Mouse (Mus musculus) spleen, adult 18-20 months (tissue): ENCODE data around the gene Wwtr1.

ENCODE experiments used
- DNase-seq, 2 experiments: peaks; one replicate each; pipeline ENCODE4 v3.0.0; 2022; ENCODE audit warnings: mixed read lengths in 2 of 2

Wwtr1 gene

DNA sequence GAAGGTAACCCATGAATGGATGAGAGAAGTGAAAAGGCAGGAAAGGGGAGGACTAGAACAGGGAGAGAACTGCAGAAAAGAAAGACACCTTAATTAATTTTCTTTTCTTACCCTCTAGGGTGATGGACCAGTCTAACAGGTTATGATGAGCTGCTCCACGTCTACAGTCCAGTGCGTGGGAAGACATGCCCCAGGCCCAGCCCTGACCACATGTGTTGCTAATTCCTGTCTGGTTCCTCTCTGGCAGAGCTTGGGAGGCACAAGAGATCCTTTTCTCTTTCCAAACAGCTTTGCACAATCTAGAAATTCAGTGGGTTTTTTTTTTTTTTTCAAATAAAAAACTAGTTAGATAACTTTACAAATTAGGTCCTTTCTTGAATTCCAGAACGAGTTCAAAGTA lies 134.8 kb downstream of the Wwtr1 start:
- no peak for DNase-seq

DNA sequence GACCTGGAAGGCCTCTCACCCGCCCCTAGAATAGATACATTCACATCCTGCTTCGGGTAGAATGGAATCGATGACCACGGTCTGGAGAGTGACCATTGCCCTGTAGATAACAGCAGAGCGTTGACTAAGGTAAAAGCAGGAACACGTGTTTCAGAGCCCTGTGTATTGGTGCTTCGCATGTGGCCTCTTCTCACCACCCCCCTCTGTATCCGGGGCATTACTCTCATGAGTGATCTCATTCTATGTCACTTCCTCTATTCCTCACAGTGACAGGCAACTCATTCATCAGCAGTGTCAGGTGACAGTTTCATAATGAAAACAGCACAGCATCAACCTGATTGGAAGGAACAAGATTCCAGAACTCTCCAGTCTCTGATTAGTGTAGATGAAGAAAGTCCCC lies 140.3 kb downstream of the Wwtr1 start:
- no peak for DNase-seq

DNA sequence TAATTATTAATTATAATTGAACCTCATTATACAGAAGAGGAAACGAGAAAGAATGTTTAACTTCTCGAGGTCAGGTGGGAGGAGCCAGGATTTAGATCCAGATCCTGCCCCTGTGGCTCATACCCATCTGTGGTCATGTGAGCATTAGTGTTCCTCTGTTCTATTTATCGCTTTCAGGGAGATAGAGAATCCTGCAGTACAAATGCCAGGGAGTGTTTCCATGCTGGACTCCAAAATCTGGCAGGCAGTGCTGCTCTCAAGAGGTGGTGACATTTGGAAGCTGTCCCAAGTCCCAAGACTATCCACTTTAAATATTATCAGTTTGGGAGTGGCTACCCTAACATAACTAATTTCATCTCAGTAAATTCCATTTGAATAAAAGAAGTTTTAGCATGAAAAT lies 144.0 kb downstream of the Wwtr1 start:
- no peak for DNase-seq

DNA sequence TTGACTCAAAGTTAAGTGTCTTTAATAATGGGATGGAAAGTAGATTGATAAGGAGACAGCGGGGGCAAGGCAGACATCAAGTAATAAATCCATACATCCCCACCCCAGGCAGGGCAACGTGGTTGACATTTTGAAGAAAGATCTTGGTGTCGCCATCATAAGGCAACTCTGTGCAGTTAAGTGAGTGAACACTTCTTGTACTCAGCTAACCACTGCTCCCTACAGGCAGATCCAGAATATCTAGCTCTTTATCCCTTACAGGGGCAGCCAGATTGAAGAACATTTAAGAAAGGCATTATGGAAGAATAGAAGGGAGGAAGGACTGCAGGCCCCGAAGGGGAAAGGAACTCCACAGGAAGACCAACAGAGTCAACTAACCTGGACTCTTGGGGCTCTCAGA lies 146.2 kb downstream of the Wwtr1 start:
- no peak for DNase-seq

DNA sequence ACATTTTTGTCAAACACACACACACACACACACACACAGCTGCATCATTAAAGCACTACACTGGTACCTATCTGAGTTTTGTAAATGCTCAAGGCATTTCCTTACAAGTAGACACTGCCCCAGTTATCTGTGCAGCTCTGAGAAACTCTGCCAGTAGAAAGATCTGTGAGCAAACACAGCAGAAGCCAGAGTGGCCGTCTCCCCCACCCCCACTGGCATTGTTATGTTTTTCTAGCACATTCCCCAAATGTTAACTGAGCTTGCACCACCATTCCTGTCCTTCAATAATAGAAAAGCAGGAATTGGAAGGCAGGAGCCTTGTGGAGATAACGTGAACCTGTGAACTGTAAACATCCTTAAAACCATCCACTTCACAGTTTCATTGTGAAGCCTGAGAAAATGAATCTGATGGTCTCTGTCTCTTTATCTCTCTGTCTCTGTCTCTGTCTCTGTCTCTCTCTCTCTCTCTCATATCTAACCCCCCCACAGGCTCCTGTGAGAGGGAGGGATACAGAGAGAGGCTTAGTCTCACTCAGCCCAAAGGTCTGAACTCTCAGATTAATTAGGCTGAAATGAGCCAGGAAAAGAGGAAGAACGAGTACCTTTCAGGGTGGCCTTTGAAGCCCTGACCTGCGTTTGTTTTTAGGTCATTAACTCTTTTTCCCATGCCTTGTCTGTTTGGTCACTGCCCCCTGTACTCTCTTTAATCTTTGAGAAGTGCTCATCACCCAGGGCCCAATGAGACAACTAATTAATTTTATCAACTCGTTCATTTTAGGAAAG lies 146.8 kb downstream of the Wwtr1 start:
- DNase-seq, result no peak

DNA sequence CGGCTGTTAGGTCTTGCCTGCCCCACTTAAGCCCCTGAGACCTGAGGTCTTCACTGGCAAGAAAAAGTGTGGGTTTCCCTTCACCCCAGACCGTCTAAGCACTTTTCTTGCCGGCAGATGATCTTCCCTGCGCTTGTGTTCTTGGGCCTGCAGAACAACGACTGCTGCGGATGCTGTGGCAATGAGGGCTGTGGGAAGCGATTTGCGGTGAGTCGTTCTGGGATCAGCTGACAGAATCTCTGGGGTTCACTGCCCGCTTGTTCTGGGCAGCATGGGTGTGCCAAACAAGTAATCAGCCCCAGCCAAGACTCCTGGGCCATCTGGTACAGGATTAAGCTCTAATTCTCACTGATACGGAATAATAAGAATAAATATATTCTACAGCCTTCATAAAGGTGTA lies 149.4 kb downstream of the Wwtr1 start:
- DNase-seq, result no peak

DNA sequence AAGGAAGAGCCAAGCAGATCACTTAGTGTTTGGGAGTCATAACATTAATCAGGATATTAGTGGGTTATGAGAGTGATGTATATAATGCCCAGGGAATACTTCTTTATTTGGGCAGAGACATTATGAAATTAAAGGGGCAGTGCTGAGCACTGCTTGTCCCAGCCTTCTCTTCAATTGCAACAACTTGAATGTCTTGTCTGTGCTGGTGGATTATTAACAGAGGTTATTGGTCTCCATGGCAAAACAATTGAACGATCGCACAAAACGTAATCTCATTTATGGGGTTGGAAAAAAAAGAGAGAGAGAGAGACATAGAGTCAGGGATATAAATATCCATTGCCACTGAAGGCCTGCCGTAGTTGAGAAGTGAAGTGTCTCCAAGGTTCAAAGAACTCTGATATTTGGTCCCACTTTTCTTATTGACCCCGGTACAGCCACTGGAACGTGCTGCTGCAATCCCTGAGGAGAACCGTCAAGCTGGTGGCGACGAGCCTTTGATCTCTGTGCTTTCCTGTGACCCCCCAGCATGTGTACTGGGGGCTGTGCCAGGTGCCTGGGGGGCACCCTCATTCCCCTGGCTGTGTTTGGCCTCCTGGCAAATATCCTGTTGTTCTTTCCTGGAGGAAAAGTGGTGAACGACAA lies 150.5 kb downstream of the Wwtr1 start, which contains the start of gene Tm4sf4:
Gene Tm4sf4 (plus strand): TSS at position 226 of the 642 bp plus-strand sequence.
- no peak for DNase-seq

DNA sequence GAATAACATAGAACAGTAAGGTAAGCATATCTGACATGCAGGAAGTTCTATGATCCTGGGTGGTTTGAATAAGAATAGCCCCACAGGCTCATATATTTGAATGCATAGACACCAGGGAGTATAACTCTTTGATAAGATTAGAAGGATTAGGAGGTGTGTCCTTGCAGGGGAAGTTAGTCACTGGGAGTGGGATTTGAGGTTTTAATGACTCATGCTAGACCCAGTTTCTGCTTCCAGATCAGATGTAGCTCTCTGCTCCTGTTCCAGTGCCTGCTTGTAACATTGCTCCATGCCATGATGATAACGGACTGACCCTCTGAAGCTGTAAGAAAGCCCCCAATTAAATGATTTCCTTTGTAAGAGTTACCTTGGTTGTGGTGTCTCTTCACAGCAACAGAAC lies 155.1 kb downstream of the Wwtr1 start:
- no peak for DNase-seq

DNA sequence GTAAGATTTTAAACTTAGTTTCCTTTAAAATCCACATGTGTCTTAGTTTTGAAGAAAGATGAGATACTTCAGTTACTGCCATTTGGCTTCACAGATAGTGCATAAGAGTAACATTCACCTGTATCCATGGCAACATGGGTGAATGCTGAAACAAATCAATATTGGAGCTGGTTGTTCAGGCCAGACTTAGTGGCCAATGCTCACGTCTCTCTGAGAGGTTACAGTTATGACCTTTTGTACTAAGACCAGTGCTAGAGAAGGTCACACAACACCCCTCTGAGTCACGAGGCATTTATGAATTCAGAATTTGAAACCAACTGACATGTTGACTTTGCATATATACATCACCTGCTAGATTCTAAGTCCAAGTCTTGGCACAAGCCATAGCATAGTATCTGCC lies 155.5 kb downstream of the Wwtr1 start:
- no peak for DNase-seq

DNA sequence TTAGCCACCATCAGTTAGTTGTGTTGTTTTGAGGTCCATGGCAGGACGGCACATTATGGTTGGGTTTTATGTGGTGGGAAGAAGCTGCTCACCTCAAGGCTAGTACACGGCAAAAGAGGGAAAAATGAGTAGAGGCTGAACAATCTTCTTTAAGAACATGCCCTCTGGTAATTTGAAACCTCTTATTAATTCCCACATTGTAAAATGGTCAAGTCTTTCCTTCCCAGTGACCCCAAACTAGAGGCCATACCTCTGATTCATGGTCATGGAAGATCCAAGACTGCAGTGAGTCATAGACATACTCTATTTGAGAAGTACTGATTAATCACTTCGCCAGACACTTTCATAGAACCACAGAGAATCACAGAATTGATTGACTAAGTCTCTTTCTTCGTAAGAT lies 164.2 kb downstream of the Wwtr1 start:
- DNase-seq, result no peak
